Mouse (Mus musculus) thymus, adult 2 months (tissue): Measurements from ENCODE around the gene Gnb1. TPM values are rescaled to one million over a fixed set of nuclear protein-coding genes. Genes with fewer than 3 reads are reported as not detected.

ENCODE experiments used
- DNase-seq: peaks from one replicate; pipeline ENCODE4 v3.0.0; 2021
- H3K27ac ChIP-seq: fragments of 200-500 bp; 2 replicates; pipeline ENCODE4 v1.5.1; 2012; ENCODE audit warnings: low read length, control low read depth; ENCODE audit not compliant: control insufficient read depth, insufficient read depth
- H3K27me3 ChIP-seq: fragments of 200-500 bp; 2 replicates; pipeline ENCODE4 v1.6.1; 2012; ENCODE audit warnings: mild to moderate bottlenecking, low read length, moderate library complexity, mixed read lengths; ENCODE audit not compliant: control insufficient read depth, insufficient read depth
- H3K36me3 ChIP-seq: fragments of 200-500 bp; 2 replicates; pipeline ENCODE4 v1.6.1; 2012; ENCODE audit warnings: mild to moderate bottlenecking, low read length, moderate library complexity; ENCODE audit not compliant: control insufficient read depth, insufficient read depth
- H3K4me1 ChIP-seq: fragments of 200-500 bp; replicated peaks from 2 replicates; pipeline ENCODE4 v1.6.1; 2012; ENCODE audit warnings: low read length; ENCODE audit not compliant: control insufficient read depth, insufficient read depth
- H3K4me3 ChIP-seq: fragments of 200-500 bp; 2 replicates; pipeline ENCODE4 v1.5.1; 2012; ENCODE audit warnings: mild to moderate bottlenecking, low read length, control low read depth, moderate library complexity; ENCODE audit not compliant: control insufficient read depth, insufficient read depth
- CTCF ChIP-seq: fragments of 200-500 bp; IDR thresholded peaks from 2 replicates; pipeline ENCODE4 v1.5.1; 2012; ENCODE audit warnings: mild to moderate bottlenecking, control low read depth, low read length, moderate library complexity, borderline replicate concordance; ENCODE audit not compliant: control insufficient read depth, poor library complexity, insufficient read depth; ENCODE audit errors: extremely low read depth
- POLR2A ChIP-seq: fragments of 200-500 bp; IDR thresholded peaks from 2 replicates; pipeline ENCODE4 v1.6.1; 2012; ENCODE audit warnings: mild to moderate bottlenecking, low read length, control low read depth, moderate library complexity; ENCODE audit not compliant: control insufficient read depth, poor library complexity, insufficient read depth; ENCODE audit errors: extremely low read depth
- WGBS: fragments of 180-500 bp; shearing (Covaris S2); methylation state at CpG from one replicate; pipeline ENCODE4 v1.1.7; 2018; 5-methylcytosine and 5-hydroxymethylcytosine counted together
- polyA plus RNA-seq: library from polyadenylated mRNA; depleted of rRNA; stranded (reverse); fragments of >200 nt; gene quantifications from 2 replicates; pipeline ENCODE4 v1.2.3, GENCODE M21; 2012

The Gnb1 gene
- polyA plus RNA-seq, 1 experiment, result 850 TPM

DNA sequence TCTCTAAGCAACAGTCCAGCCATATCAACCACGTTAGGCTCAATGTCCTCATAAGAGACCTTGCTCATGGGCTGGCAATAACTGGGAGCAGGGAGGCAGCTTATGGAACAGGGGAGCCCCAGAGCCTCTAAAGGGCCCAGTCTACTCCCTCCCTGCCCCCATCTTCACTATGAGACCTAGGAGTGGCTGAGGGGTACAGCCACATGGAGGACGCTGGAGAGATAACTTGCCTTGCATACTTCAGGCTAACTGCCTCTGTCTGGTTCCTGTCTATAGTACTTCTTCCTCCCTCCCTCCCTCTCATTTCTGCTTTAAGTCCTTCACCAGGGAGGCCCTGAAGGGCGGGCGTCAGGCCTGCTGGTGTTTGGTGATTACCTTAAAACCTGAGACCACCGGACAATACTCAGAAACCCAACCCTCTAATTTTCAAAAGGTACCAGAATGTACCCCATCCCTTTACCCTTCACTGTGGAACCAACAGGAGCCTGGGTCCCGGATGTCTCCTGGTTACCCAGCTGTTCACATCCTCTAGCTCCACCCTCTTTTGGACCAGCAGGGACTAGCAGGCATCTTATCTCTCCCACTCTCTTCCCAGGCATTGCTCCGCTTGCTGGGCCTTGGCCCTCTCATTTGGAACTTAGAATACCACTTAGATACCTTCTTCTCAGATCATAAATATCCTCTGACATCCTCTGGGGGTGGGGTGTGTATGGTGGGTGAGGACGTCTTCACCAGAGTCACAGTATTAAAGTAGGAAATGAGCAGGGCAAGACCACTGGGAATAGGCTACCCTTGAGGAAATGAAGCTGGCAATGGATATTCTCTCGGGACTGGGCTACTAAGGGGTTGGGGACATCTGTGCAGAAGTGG lies 1.8 kb upstream of the Gnb1 start:
- 90% methylated on average over 9 of the region's 9 CpGs for WGBS
- Histone ChIP-seq H3K36me3 (no peaks in the 10 kb centered on the region), H3K4me3 (no peak overlapping the region), H3K4me1 (peaks cover 19% of the 10 kb centered on the region), H3K27me3 (no peaks in the 10 kb centered on the region), H3K27ac (no peak overlapping the region)
- TF ChIP-seq CTCF (no peak), POLR2A (no peak)
- DNase-seq, result no peak

DNA sequence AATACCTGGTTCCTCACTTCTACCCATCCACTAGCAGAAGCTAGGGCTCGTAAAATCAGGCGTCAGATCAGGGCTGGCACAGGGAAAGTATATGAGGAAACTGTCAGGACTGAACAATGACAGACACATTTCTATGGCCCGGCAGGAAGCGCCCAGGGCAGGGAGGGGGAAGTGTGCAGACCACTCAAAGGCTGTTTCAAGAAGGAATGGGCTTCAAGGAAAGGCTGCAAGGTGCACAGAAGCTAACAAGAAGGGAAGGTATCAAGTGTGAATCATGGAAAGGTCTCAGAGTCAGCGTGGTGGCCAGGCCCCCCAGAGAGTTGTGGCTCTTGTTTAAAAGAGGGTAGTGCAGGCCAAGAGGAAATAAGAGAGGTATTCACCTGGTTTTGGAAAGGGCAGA lies 705 bp upstream of the Gnb1 start:
- H3K4me3 ChIP-seq, result no peak overlapping the region
- H3K27me3 ChIP-seq, result no peaks in the 10 kb centered on the region
- DNase-seq, result no peak
- H3K4me1 ChIP-seq, result peaks cover 19% of the 10 kb centered on the region
- TF ChIP-seq CTCF, result no peak
- TF ChIP-seq POLR2A, result no peak
- no peak overlapping the region for H3K27ac ChIP-seq
- WGBS, result 33% methylated on average over 5 of the region's 5 CpGs
- H3K36me3 ChIP-seq, result no peaks in the 10 kb centered on the region

DNA sequence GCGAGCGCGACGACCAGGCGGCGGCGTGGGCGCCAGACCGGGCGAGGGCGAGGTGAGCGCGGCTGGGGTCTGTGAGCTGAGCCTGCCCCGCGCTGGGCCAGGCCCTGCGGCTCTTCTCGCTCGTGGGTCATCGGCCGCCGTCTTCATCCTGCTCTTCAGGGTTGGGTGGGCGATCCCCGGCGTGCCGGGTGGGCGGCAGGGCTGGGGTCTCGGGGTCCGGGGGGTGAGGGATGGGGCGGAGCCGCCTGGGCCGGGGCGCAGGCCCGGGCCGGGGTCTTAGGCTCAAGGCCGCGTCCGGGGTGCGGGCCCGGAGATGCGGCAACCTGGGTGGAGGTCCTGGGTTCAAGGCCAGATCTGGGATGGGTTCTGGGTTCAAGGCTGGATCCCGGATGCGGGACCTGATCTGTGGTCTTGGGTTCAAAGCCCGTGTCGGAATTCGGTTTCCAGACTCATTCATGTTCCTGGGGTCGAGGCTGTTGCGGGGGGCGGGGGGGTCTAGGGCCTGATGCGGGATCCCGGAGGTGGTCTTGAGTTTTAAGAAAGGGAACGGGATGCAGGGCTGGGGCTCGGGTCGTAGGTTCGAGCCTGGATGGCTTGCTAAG lies 469 bp downstream of the Gnb1 start:
- TF ChIP-seq POLR2A, result no peak
- no peak for TF ChIP-seq CTCF
- Histone ChIP-seq H3K4me3 (peak overlapping the region; percentile 100), H3K36me3 (no peaks in the 10 kb centered on the region), H3K27me3 (no peaks in the 10 kb centered on the region), H3K27ac (no peak overlapping the region), H3K4me1 (peaks cover 19% of the 10 kb centered on the region)
- under 1% methylated on average over 53 of the region's 54 CpGs for WGBS
- no peak for DNase-seq

DNA sequence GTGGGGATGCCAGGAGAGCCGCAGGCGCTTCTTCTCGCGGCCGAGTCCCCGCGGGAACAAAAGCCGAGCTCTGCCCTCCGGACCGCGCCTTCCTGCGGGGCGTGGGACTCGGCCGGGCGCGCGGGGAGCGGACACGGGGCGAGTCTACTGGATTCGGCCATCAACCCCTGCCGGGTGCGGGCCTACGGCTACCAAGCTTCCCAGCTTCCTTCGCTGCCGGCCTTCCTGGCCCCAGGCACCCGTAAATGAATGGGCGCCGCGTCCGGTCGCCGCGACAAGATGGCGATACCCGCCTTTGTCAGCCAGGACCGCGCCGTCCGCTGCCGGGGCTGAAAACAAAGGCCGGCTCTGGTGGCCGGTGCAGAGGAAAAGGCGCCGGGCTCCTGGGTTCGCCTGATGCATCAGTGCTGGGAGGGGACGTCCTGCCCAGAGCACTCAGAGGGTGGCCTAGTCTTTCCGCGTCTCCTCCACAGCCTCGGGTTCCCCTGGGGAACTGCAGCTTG lies 1.0 kb downstream of the Gnb1 start:
- peak; percentile 44 for DNase-seq
- no peaks in the 10 kb centered on the region for H3K27me3 ChIP-seq
- H3K36me3 ChIP-seq, result no peaks in the 10 kb centered on the region
- H3K4me1 ChIP-seq, result peaks cover 19% of the 10 kb centered on the region
- peak overlapping the region; percentile 100 for H3K4me3 ChIP-seq
- under 1% methylated on average over 51 of the region's 51 CpGs for WGBS
- no peak overlapping the region for H3K27ac ChIP-seq
- TF ChIP-seq POLR2A, result no peak
- TF ChIP-seq CTCF, result no peak

DNA sequence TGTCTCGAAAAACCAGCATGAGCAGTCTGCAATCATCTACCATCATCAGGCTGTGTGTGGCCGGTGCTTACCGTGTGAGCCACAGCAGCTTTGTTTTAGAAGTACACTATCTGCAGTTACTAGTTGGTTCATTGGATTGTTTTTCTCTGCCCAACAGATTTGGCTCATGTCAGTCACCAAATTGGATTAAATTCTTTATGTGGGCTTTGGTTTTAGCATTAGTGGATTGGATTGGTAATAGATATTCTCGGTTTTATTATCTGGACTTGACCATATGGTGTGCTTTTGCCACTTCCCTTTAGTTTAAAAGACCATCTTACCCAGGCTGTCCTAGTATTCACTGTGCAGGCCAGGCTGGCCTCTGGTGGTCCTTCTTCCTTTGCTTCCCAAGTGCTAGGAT lies 3.7 kb downstream of the Gnb1 start:
- Histone ChIP-seq H3K27ac (no peak overlapping the region), H3K36me3 (no peaks in the 10 kb centered on the region), H3K4me1 (peaks cover 11% of the 10 kb centered on the region), H3K27me3 (no peaks in the 10 kb centered on the region), H3K4me3 (no peak overlapping the region)
- WGBS, result 87% methylated on average over 4 of the region's 4 CpGs
- DNase-seq, result no peak
- no peak for TF ChIP-seq CTCF
- no peak for TF ChIP-seq POLR2A

DNA sequence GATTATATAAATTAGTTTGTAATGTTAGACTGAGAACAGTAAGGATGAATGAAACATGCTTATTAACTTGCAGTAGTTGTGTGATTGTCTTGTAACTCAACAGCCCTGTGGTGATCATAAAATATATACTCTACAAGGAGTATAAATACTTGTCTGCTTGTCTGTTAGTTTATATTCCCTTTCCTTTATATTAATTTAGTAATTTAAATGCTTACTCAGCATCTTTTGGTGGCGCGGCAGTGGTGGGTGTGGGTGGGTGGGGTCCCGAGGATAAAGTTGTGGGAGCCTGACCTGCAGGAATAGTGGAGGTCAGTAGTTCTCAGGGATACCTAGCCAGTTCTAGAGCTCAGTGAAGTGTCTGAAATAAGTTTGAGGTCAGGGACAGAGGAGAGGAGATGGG lies 6.8 kb downstream of the Gnb1 start:
- H3K4me1 ChIP-seq, result peaks cover 13% of the 10 kb centered on the region
- WGBS, result 91% methylated on average over 3 of the region's 3 CpGs

More for the DNA sequence above, 6.8 kb downstream of the Gnb1 start:
- no peaks in the 10 kb centered on the region for H3K27me3 ChIP-seq
- TF ChIP-seq POLR2A, result no peak
- TF ChIP-seq CTCF, result no peak
- H3K27ac ChIP-seq, result no peak overlapping the region
- no peak overlapping the region for H3K4me3 ChIP-seq
- no peaks in the 10 kb centered on the region for H3K36me3 ChIP-seq
- DNase-seq, result no peak
